Mouse (Mus musculus) liver, postnatal 0 days (tissue): Measurements from ENCODE around the gene Susd1.

Experiments used
- CTCF ChIP-seq: sonication (generic); IDR thresholded peaks from 2 replicates; pipeline ENCODE4 v1.5.1; 2016; ENCODE audit warnings: antibody characterized with exemption, low read depth
- EP300 ChIP-seq: IDR thresholded peaks from 2 replicates; pipeline ENCODE4 v1.6.1; 2016; ENCODE audit warnings: antibody characterized with exemption, low read depth, mild to moderate bottlenecking

DNA sequence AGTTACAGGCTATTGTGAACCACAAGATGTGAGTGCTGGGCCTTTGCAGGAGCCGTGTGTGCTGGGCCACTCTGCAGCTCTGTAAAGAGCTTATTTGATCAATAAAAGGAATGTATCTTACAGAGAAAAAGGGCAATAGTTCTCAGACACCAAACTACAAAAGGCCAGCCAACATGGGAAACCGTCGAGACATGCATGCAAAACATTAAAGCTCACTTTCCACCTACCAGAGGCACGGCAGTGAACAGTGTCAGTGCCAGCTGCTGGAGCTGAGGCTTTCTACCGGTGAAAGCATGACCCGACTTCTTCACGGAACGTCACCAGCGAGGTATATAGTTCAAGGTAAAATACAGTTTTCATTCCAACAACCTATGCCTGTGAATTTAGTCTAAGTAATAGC, 127.8 kb downstream of the Susd1 start:
- TF ChIP-seq CTCF (no peak), EP300 (no peak)
